Mouse (Mus musculus) forebrain, embryonic 11.5 days (tissue): ENCODE measurements at regions not wholly inside any gene's neighbourhood (a gene's known extent, or its start where the extent isn't known, plus 50 kb on each side); places are given as distances from the start of the nearest gene placed in this dataset.

Experiments used
- ATAC-seq: fragments of 200-750 bp; cut with Nextera tagmentation; replicated peaks from 2 replicates; pipeline ENCODE4 v1.8.0; 2017; ENCODE audit warnings: moderate TSS enrichment; ENCODE audit not compliant: low FRiP score
- DNase-seq: peaks from one replicate; pipeline ENCODE4 v3.0.0-alpha.2; 2017; ENCODE audit warnings: low spot score
- H3K27ac ChIP-seq: fragments of 300-500 bp; sonication (generic); 2 replicates; pipeline ENCODE4 v1.5.1; 2014; ENCODE audit warnings: low read depth, low read length
- H3K27me3 ChIP-seq: fragments of 300-500 bp; sonication (generic); 2 replicates; pipeline ENCODE4 v1.6.1; 2014; ENCODE audit warnings: mild to moderate bottlenecking, low read length, mixed read lengths; ENCODE audit not compliant: control insufficient read depth, insufficient read depth
- H3K36me3 ChIP-seq: fragments of 300-500 bp; sonication (generic); 2 replicates; pipeline ENCODE4 v1.6.1; 2014; ENCODE audit warnings: mild to moderate bottlenecking, low read length, moderate library complexity, mixed read lengths; ENCODE audit not compliant: control insufficient read depth, insufficient read depth
- H3K4me1 ChIP-seq: fragments of 300-500 bp; sonication (generic); replicated peaks from 2 replicates; pipeline ENCODE4 v1.6.1; 2014; ENCODE audit warnings: low read length, mixed read lengths; ENCODE audit not compliant: control insufficient read depth, insufficient read depth
- H3K4me2 ChIP-seq: fragments of 300-500 bp; sonication (generic); 2 replicates; pipeline ENCODE4 v1.6.1; 2014; ENCODE audit warnings: low read depth, mild to moderate bottlenecking, low read length, moderate library complexity, mixed read lengths; ENCODE audit not compliant: severe bottlenecking
- H3K4me3 ChIP-seq: fragments of 300-500 bp; sonication (generic); 2 replicates; pipeline ENCODE4 v1.5.1; 2014; ENCODE audit warnings: low read depth, low read length
- H3K9ac ChIP-seq: fragments of 300-500 bp; sonication (generic); 2 replicates; pipeline ENCODE4 v1.6.1; 2014; ENCODE audit warnings: low read length
- H3K9me3 ChIP-seq: fragments of 300-500 bp; sonication (generic); 2 replicates; pipeline ENCODE4 v1.6.1; 2016; ENCODE audit warnings: low read length, mixed read lengths; ENCODE audit not compliant: control insufficient read depth
- WGBS: fragments of 180-500 bp; shearing (Covaris S2); extraction: QIAGEN DNeasy Blood & Tissue Kit; methylation state at CpG from one replicate; pipeline ENCODE4 v1.1.7; 2014; 5-methylcytosine and 5-hydroxymethylcytosine counted together

DNA sequence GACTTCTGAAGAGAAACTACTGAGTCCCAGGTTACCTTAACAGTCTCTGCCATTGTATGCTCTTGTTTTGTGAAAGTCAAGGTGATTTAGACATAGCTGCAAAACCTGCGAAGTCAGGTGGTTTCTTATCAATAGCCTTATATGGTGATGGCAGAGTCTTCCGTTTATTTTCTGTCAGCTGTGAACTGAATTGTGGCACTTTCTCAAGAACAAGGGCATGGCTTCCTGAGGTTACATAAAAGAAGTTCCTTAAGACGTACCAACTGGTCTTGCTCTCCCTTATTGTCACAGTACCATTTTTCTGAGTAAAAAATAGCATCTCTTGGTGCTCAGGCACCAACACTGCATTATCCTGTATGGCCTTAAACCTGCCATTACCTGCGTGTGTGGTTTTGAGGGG lies 959.6 kb downstream of the Gsdmc2 start:
- no peaks in the 10 kb centered on the region for H3K36me3 ChIP-seq
- H3K27ac ChIP-seq = no peak overlapping the region
- DNase-seq = no peak
- no peak overlapping the region for H3K4me2 ChIP-seq
- no peak overlapping the region for H3K4me3 ChIP-seq
- ATAC-seq = no peak
- no peaks in the 10 kb centered on the region for H3K9me3 ChIP-seq
- no peaks in the 10 kb centered on the region for H3K27me3 ChIP-seq
- no peak overlapping the region for H3K9ac ChIP-seq
- no peaks in the 10 kb centered on the region for H3K4me1 ChIP-seq
- WGBS = 87% methylated on average over 4 of the region's 4 CpGs

DNA sequence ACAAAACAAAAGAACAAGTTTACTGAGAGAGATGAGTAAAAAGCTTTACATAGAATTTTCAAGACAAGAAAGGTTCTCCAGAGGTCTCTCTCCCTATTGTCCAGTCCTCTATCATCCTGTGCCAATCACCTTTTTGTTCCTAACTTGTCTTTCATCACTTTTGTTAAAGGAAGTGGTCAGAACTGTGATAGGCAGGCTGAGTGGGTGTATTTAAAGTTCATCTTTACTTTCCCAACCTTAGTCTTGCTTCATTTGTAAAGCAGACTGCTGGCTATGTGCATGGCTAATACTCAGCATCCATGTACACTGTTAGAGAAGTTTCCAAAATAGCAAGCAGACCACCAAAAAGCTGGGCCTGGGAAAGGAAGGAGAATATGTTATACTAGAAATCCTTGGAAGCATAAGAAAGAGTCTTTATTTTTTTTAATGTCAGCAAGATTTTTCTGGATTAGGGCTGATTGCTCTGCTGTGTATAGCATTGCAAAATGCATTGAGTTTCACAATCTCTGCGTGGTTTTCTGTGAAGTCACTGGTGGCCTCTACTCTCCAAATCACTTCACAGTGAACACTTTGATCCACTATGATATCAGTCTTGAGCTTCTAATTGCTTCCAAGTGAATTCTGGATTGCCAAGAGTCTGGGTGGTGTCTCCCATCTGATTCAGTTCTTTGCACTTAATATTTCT lies 973.8 kb downstream of the Gsdmc2 start:
- Histone ChIP-seq H3K36me3 (no peaks in the 10 kb centered on the region), H3K4me1 (no peaks in the 10 kb centered on the region), H3K4me3 (no peak overlapping the region), H3K9me3 (no peaks in the 10 kb centered on the region), H3K27me3 (no peaks in the 10 kb centered on the region), H3K4me2 (no peak overlapping the region), H3K9ac (no peak overlapping the region), H3K27ac (no peak overlapping the region)
- DNase-seq (no peak), ATAC-seq (no peak)
- 79% methylated on average over 1 of the region's 1 CpGs for WGBS

DNA sequence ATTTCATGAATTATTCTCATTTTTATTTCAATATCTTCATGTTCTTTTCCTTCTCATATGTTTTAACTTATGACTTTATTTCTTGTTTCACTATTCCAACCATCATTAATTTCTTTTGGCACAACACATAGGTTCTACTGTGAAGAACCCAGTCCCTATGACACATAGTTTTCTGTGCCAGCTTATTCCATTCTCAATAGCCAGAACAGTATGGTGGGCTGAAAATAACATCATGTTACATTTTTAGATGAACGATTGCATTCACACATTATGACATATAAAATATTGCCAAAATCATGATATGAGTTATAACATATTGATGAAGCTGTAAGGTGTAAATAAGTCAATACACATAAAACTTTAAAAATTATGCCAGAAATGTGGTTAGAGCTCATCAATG lies 982.4 kb downstream of the Gsdmc2 start:
- Histone ChIP-seq H3K27ac (no peak overlapping the region), H3K9me3 (no peaks in the 10 kb centered on the region), H3K4me2 (no peak overlapping the region), H3K27me3 (no peaks in the 10 kb centered on the region), H3K4me1 (no peaks in the 10 kb centered on the region), H3K9ac (no peak overlapping the region), H3K36me3 (no peaks in the 10 kb centered on the region), H3K4me3 (no peak overlapping the region)
- ATAC-seq (no peak), DNase-seq (no peak)
- 95% methylated on average over 1 of the region's 1 CpGs for WGBS

DNA sequence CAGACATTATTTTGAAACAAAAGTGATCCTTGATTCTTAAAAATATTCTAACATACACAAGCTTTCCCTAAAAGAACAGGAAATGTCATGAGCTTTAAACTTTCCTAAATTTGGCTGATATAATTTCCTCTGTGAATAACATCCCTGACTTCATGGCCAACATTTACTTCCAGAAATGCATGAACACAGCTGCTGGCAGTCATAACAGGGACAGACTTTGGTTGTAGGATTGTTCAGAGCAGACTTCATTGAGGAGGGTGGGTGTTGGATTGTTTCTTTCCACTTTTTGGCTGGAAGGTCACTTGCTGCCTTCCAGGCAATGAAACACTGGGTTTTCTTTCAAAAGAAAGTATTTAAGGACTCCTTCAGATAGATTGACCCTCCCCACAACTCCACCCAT lies 983.6 kb downstream of the Gsdmc2 start:
- H3K36me3 ChIP-seq = no peaks in the 10 kb centered on the region
- H3K4me1 ChIP-seq = no peaks in the 10 kb centered on the region
- ATAC-seq (no peak), DNase-seq (no peak)
- H3K4me3 ChIP-seq = no peak overlapping the region
- H3K27ac ChIP-seq = no peak overlapping the region
- no peak overlapping the region for H3K4me2 ChIP-seq
- no peak overlapping the region for H3K9ac ChIP-seq
- H3K9me3 ChIP-seq = no peaks in the 10 kb centered on the region
- no peaks in the 10 kb centered on the region for H3K27me3 ChIP-seq

DNA sequence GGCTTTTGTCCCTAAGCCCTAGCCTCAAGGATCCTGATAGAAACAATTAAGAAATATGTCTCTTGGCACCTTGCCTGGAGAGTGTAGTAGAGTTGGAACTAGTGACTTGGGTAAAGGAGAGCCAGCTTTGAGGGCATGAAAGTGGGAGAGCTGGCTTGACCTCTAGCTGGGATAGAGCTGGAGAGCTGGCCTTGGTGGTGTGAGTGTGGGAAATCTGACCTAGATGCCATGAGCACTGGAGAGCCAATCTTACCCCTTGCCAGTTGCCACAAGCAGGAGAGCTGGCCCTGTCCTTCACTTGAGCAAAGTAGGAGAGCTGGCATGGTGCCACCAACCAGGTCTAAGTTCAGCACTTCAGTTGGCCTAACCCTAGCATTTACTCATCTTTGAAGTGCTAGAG lies 995.7 kb downstream of the Gsdmc2 start:
- H3K27ac ChIP-seq = no peak overlapping the region
- H3K4me3 ChIP-seq = no peak overlapping the region
- no peak overlapping the region for H3K4me2 ChIP-seq
- no peaks in the 10 kb centered on the region for H3K9me3 ChIP-seq
- ATAC-seq (no peak), DNase-seq (no peak)
- H3K4me1 ChIP-seq = no peaks in the 10 kb centered on the region
- H3K27me3 ChIP-seq = no peaks in the 10 kb centered on the region
- H3K36me3 ChIP-seq = no peaks in the 10 kb centered on the region
- H3K9ac ChIP-seq = no peak overlapping the region

DNA sequence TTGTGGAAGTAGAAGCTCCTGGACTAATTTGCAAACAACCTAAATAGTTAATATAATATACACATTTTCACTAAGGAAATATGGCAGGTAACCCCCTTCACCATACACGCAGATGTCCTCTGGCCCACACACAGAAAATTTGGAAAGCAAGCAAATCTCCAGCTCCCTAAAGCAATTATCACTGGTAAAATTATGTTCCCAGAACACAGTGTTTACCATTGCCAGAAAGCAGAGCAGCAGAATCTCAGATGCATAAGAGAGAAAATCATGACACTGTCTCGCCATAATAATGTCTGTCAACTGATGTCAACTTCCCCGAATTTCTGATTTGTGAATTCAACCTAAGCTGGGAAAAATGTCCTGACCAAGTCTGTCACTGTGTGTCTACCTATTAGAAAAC lies 999.1 kb downstream of the Gsdmc2 start:
- Histone ChIP-seq H3K4me1 (no peaks in the 10 kb centered on the region), H3K36me3 (no peaks in the 10 kb centered on the region), H3K9me3 (no peaks in the 10 kb centered on the region), H3K9ac (no peak overlapping the region), H3K27me3 (no peaks in the 10 kb centered on the region), H3K4me3 (no peak overlapping the region), H3K27ac (no peak overlapping the region), H3K4me2 (no peak overlapping the region)
- ATAC-seq = no peak
- no peak for DNase-seq
- WGBS = 84% methylated on average over 3 of the region's 3 CpGs

DNA sequence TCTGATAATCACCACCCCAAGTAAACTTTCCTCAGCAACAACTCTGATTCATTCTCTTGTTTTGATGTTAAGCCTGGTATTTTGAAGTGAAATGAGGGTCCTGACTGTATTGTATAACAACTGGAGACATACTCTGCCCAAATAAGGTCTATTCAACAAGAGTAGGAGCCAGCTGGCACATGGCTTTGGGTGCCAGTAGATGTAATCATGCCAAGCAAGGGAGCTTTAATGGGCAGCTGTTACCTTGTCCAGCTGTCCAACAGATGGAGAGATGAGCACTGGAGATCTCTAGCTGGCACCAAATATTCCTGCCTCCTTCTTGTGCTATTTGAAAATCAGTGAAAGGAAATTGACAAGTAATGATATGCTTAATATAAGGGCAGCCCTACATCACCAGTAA lies 1019.4 kb downstream of the Gsdmc2 start:
- Histone ChIP-seq H3K36me3 (no peaks in the 10 kb centered on the region), H3K27me3 (no peaks in the 10 kb centered on the region), H3K9ac (no peak overlapping the region), H3K4me2 (no peak overlapping the region), H3K4me3 (no peak overlapping the region), H3K4me1 (no peaks in the 10 kb centered on the region), H3K27ac (no peak overlapping the region), H3K9me3 (no peaks in the 10 kb centered on the region)
- ATAC-seq (no peak), DNase-seq (no peak)

DNA sequence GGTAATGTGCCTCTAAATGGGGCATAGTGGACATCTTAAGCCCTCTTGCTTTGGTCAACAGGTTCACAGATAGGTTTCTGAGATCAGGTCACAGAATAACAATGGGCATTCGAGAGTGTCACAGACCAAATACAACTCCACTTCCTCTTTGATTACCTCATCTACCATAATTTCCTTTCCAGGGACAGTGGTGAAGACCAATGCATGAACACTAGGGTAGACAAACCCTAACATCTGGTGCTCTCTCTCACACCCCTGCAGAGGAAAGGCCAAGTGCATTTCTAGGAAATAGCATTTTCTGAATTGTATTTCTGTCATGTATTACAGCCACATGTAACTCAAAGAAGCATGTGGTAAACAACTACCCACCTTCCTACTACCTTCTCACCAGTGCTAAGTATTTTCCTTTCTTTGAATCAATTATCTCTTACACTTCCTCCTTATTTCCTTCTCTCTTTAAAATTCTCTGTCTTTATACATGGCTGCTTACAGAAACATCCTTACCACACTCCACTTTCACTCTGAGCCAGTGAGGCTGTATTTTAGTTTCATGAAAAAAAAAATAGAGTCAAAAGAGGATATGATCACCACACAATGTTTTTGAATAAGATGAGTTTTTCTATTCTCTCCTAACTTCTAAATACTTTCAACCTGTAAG lies 1021.0 kb downstream of the Gsdmc2 start:
- ATAC-seq = no peak
- no peaks in the 10 kb centered on the region for H3K36me3 ChIP-seq
- 74% methylated on average over 1 of the region's 1 CpGs for WGBS
- no peak for DNase-seq
- H3K4me3 ChIP-seq = no peak overlapping the region
- no peaks in the 10 kb centered on the region for H3K27me3 ChIP-seq
- H3K4me2 ChIP-seq = no peak overlapping the region
- H3K27ac ChIP-seq = no peak overlapping the region
- H3K9me3 ChIP-seq = no peaks in the 10 kb centered on the region
- no peak overlapping the region for H3K9ac ChIP-seq
- no peaks in the 10 kb centered on the region for H3K4me1 ChIP-seq

DNA sequence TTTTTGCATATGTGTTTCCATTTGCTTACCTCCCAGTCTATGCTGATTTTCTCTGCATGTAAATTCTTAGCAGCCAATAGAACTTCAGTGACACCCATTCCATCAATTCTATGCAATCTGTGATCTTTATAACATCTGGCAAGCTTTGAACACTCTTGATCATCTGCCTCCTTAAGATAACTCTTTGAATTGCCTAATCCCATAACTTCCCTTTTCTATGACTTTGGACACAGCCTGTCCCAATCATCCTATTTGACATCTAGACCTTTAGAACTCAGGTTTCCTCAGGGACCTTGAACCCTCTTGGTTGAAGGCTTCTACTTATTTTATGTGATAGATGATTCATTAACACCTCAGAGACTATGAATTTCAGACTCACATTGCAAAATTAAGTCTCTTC lies 1022.7 kb downstream of the Gsdmc2 start:
- Histone ChIP-seq H3K27me3 (no peaks in the 10 kb centered on the region), H3K9me3 (no peaks in the 10 kb centered on the region), H3K4me3 (no peak overlapping the region), H3K4me2 (no peak overlapping the region), H3K9ac (no peak overlapping the region), H3K27ac (no peak overlapping the region), H3K36me3 (no peaks in the 10 kb centered on the region), H3K4me1 (no peaks in the 10 kb centered on the region)
- no peak for ATAC-seq
- DNase-seq = no peak
